Mouse (Mus musculus) spleen, embryonic (tissue): ENCODE measurements around the gene Zfp574.
"Not testable (repeated sequence)": the region's sequence is repeated elsewhere in the genome, so short reads cannot be mapped to it uniquely, and the experiment has no call there.

Experiments
- CTCF ChIA-PET: fragments of 350-600 bp; sonication (Branson Sonifier 250); formaldehyde crosslinking; loops from one replicate; lab custom pipeline; 2022; lab: Charles Lee

Gene Zfp574

DNA sequence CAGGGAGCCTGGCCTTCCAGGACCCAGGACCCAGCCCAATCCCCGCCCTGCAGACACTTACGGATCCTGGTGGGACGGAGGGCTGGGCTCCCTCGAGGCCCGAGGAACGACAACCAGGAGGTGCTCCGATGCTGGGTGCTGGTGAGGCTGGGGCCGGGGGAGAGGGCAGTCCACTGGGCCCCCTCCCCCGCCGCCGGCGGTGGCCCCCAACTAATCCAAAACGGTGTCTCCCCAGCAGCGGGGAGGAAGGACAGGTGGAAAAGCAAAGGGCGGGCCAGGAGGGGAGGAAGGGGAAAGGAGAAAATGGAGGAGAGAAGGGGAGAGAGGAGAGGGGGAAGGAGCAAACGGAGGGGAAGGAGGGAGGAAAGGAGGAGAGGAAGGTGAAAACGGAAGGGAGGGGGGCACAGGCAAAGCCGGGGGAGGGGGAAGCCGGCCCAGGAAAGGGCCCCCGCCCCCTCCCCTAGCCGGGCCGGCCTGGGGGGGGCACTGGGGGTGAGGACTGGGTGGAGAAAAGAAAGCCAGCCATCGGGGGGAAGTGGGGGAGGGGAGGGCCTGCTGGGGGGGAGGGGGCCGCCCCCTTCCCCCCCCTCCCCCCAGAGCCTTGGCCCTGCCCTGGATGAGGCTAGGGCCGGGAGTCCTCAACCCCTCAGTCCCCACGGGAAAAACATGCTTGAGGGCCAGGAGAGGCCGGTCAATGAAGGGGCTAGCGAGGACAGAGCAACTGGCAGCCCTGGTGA lies at the start of gene Zfp574, which contains the start of gene Grik5:
TSS of gene Zfp574 (plus strand) at position 589 of the 737 bp plus-strand sequence.
TSS of gene Grik5 (minus strand) at position 368 of the 737 bp plus-strand sequence.
- CTCF ChIA-PET: no interaction called here

DNA sequence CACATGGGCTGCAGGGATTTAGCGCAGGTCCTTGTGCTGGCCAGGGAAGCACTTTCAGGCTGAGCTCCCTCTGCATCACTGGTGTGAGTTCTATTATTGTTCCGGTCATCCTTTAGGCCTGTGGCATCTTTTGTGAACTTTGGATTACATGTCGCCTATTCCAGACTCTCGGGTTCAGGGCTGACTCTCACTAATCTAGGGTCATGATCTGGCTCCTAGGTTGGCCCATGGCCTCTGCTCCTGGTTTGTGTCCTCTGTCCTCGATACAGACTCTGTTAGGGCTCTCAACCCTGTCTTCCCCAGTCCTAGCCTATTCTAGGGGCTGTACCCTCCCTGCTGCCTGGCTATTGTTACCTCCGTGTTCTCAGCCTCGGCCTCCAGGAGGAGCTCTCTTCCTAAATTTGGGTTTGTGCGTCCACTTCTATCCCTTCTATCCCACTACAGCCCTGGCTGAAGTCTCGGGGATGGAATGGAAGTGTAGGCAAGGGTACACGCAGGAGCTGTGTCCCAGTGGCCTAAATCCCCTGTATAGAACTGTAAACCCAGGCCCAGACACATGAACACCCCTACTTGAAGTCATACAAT lies 46.4 kb upstream of the Zfp574 start:
- CTCF ChIA-PET: interaction anchor here (0.5 kb wide), 1 partner anchor 632 kb away, joined by 7 read pairs; no protein-coding TSS in a partner anchor

- CTCF ChIA-PET: no interaction called here
These were observed 45.9 kb upstream of the Zfp574 start for GRCm38 (mm10) chr7:25026452-25026851.

- CTCF ChIA-PET: interaction anchor here (0.6 kb wide), 2 partner anchors 117 to 395 kb away, joined by 3 to 7 read pairs; no protein-coding TSS in a partner anchor
These were observed 42.2 kb upstream of the Zfp574 start for GRCm38 (mm10) chr7:25030032-25030753.

- CTCF ChIA-PET: no interaction called here
These were observed 40.8 kb upstream of the Zfp574 start for GRCm38 (mm10) chr7:25031528-25031927.

DNA sequence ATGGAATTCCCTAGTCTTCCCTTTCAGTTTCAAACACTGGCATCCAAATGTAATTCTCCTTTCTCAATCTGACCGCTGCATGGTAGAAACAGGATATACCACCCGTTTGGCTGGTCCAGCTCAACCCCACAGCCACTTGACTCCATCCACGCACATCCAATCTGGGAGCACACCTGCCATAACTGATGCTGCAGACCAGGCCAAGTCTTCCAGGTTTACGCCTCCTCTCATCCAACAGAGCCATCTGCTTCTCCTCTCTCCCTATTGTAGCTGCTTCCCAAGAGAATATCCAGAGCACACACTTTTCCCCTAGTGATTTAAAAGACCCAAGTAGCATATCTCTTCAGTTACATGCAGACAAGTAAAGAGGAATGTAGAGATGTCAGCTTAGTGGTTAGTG lies 37.6 kb upstream of the Zfp574 start:
- CTCF ChIA-PET: no interaction called here

- CTCF ChIA-PET: no interaction called here
These were observed 36.5 kb upstream of the Zfp574 start for GRCm38 (mm10) chr7:25035916-25036315.

DNA sequence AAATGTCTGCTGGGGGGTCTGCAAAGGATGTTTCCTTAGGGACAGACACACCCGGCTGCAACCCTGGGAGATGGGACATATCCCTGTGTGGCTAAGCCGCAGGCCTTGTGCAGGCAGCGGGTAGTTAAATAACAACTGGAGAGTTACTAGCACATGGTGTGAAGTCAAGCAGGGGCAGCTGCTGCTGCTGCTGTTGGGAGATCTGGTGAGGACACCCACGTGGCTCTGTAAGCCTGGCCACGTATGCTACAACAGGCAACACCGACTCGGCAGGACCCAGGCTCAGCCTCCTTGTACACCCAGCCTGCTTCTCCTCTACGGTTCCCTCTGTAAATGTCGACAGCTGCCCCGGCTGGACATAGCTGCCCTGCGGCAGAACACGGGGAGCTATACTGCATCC lies 30.4 kb upstream of the Zfp574 start:
- CTCF ChIA-PET: no interaction called here

DNA sequence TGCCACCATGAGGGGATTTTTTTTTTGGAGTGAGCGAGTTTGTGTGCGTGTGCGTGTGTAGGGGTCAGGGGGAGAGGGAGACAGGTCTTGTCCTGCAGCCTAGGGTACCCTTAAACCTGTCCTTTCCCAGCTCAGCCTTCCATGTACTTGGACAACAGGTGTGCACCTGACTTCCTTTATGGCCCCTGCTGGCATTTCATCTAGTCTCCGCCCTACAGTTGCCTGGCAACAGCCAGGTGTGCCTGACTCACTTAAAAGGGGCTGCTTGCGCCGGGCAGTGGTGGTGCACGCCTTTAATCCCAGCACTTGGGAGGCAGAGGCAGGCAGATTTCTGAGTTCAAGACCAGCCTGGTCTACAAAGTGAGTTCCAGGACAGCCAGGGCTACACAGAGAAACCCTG lies 27.8 kb upstream of the Zfp574 start:
- CTCF ChIA-PET: not testable (repeated sequence)

GRCm38 (mm10) chr7:25047363-25047762 lies 25.0 kb upstream of the Zfp574 start:
- CTCF ChIA-PET: no interaction called here

DNA sequence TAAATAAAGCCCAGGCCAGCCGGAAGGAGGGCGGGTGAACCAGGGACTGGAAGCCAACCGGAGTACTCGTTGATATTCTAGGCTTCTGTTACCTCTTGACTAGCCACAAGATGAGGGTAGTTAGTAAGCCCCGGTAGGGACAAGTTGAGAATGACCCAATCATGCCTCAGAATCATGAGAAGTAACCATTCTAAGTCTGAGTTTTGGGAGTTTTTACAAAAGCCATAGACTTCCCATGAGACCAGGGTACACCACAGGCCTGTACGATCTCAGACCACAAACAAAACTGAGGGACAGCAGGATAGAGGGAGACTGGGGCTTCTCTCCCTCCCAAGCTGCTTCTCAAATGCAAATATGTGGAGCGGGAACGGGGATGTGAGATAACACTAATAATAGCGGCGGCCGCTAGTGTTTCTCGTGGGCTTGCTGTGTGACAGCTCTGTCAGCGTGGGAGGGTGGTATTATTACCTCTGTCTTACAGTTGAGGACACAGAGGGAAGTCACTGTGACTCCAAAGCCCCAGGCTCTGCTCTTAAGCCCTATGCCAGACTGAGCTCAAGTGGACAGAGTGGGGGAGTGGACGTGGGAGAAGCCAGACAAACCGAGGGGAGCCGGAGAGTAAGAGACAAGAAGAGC lies 23.0 kb upstream of the Zfp574 start:
- CTCF ChIA-PET: interaction anchor here (0.8 kb wide), 1 partner anchor 175 kb away, joined by 9 read pairs; no protein-coding TSS in a partner anchor

DNA sequence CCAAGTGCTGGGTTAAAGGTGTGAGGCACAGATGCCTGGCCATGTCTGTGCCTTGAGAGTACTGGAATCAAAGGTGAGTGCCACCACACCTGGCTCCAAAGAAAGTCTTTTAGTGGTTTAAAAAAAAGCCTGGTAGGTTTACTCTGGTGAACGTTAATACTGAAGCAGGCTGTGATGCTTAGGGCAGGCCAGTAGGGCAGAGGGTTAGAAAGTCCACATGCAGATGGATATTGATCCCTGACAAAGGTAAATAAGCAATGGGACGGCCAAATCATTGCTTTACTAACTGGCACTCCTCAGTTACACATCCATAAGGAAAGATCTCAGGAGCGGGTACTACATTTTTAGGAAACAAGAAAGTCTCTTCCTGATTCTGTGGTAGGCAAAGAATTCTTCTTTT lies 19.8 kb upstream of the Zfp574 start:
- CTCF ChIA-PET: no interaction called here

GRCm38 (mm10) chr7:25056951-25057350 lies 15.4 kb upstream of the Zfp574 start:
- CTCF ChIA-PET: no interaction called here

DNA sequence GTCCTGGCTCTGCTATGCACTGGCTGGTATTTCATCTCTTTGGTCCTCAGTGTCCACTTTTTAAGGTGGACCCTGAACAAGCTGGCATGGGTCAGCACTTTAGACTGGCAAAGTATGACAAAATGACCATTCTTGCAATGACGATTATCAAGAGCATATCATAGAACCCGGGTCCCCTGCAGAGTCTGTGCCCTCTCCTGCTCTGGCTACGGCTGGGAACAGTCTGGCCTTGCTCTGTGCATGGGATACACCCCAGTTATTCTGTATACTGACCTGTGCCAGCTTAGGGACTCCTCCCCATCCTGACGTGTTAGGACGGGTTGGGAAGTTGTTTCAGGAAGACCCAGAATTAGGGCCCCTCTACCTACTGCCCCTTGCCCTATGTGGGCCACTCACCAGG lies 14.5 kb upstream of the Zfp574 start:
- CTCF ChIA-PET: no interaction called here

GRCm38 (mm10) chr7:25058394-25058793 lies 14.0 kb upstream of the Zfp574 start:
- CTCF ChIA-PET: no interaction called here

DNA sequence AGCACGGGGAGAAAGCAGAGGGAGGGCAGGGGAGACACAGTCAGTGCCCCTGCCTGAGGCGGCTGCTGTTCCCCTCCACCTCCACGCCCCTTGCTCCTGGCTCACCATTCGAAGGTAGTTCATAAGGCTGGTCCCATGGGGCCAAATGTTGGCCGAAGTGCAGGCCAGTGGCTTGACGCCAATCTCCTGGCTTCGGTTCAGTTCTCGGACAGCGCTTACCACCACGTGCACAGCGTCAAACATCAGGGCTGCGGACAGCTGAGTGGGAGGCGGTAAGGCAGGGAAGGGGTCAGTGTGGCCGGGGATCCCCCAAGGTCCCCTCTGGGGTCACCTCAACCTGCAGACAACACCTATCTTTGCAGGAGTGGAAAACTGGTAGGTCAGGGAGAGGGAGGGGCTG lies 13.5 kb upstream of the Zfp574 start:
- CTCF ChIA-PET: no interaction called here

DNA sequence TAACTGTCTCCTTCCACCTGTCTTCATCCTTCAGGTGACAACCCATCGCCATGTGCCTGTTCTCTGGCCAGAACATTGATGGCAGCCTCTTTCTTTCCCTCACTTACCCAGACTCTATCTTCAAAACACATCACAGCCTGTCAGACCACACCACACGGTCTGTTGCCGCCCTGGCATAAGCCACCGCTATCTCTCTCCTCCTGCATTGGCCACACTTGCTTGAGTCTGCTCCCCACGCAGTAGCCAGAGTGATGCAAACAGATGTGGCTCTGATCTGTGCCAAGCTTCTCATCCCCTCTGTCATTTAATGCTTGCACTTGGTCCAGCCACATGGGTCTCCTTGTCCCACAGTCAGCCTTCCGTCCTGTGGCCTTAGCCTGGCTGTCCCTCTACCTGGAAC lies 9.0 kb upstream of the Zfp574 start:
- CTCF ChIA-PET: no interaction called here

GRCm38 (mm10) chr7:25063900-25064299 lies 8.5 kb upstream of the Zfp574 start:
- CTCF ChIA-PET: no interaction called here

DNA sequence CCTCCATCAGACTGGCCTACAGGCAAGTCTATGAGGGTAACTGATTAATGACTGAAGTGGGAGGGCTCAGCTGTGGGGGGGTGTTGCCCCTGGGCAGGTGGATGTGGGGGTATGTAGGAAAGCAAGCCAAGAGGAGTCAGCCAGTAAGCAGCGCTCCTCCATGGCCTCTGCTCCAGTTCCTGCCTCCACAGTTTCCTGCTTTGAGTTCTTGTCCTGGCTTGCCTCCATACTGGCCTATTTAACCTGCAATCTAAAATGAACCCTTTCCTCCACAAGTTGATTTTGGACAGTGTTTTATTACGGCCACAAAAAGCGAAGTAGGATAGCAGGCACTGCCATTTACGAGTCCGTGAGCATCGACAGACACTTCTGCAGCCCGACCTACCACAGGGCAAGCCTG lies 5.0 kb upstream of the Zfp574 start:
- CTCF ChIA-PET: no interaction called here

DNA sequence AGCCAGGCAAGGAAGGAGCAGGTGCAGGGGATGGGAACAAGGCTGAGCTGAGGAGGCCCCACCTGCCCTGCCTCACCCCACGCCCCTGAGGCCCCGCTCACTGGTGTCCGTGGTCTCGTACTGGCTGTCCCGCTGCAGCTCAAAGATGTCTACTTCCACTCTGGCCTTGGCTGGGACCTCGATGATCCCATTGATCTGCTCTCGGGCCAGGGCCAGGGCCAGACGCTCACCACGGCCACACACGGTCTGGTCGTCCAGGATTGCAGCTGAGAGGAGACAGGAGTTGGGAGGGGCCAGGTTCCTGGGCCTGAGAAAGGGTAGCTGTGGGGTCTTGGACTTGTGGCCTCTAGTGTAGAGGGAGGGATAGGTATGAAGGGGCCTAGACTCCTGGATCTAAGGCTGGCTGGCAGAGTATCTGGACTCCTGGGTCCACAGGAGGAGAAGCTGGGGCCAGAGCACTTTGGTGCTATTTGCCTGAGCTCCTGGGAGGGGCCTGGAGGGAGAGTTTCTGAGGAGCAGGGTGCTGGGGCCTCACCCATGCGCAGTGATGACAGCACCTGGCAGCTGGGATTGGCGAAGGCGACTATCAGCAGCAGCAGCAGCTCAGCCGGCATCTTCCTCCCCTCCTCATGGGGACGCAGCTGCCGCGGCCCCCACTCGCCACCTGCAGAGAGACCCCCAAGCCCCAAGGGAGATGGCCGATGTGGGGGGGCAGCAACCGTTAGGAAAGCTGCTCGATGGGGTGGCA lies 4.3 kb upstream of the Zfp574 start:
- CTCF ChIA-PET: no interaction called here

- CTCF ChIA-PET: no interaction called here
These were observed 3.6 kb upstream of the Zfp574 start for GRCm38 (mm10) chr7:25068724-25069123.
